Mouse (Mus musculus): ENCODE results near the gene Atf7. TPM values are rescaled to one million over a fixed set of nuclear protein-coding genes. Genes with fewer than 3 reads are reported as not detected.

The Atf7 gene
- polyA plus RNA-seq, 1 experiment from 2014 or later = 40.6 TPM

DNA sequence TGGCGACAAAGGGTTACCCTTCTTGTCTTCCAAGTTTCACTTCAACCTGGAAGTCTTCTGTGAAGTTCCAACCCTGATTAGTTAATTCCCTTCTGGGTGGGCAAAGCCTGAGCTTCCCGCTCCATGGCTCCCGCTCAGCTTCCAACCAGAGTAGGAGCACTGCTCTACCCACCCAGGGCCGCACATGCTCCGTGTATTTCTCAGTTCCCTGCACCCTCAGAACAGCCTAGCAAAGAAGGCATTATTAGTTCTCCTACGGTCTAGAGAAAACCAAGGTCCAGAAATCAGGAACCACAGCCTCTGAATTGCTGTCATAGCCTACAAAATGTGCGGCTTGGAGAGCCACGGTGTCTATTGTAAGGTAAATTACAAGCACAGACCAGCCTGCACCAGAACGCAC is 115.2 kb downstream of the Atf7 start:
- Histone ChIP-seq H3K9ac (ENCODE audit: low read length) (peak overlapping the region; percentile 76), H3K4me2 (ENCODE audit: low read depth, low read length) (peak overlapping the region; percentile 95), H3K27ac (ENCODE audit: low read length) (peak overlapping the region; percentile 85), H3K36me3 (ENCODE audit: control insufficient read depth, insufficient read depth, low read length) (no peaks in the 10 kb centered on the region), H3K4me3 (replicated peaks; ENCODE audit: low read length) (peak overlapping the region; percentile 70), H3K9me3 (replicated peaks; ENCODE audit: control insufficient read depth, low read length) (no peaks in the 10 kb centered on the region), H3K27me3 (ENCODE audit: control insufficient read depth, insufficient read depth, low read length) (no peaks in the 10 kb centered on the region), H3K4me1 (ENCODE audit: control insufficient read depth, insufficient read depth, low read length) (peaks cover 28% of the 10 kb centered on the region)
- 6% methylated on average over 9 of the region's 9 CpGs for WGBS
- peak; percentile 41; the same call in 1 of the 2 replicates for ATAC-seq (ENCODE audit: insufficient read depth, low FRiP score)

DNA sequence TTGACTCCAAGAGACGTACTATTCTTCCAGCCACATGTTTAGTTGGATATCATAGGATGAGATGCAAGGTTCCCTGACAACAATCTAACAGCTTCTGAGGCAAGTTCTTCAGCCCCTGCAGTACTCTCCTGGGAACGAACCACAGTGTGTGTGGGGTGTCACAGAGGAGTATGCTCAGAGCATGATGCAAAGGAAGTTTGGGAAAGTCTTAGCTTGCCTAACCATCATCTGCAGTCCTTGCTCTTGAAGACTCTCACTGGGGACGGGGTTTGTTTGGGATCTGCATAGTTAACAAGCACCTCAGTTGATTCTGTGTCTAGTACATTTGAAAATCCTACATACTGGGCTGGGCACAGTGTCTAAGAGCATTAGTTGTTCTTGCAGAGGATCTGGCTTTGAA is 116.9 kb downstream of the Atf7 start:
- Histone ChIP-seq H3K27me3 (ENCODE audit: control insufficient read depth, insufficient read depth, low read length) (no peaks in the 10 kb centered on the region), H3K4me2 (ENCODE audit: low read depth, low read length) (no peak overlapping the region), H3K4me3 (replicated peaks; ENCODE audit: low read length) (no peak overlapping the region), H3K9ac (ENCODE audit: low read length) (no peak overlapping the region), H3K9me3 (replicated peaks; ENCODE audit: control insufficient read depth, low read length) (no peaks in the 10 kb centered on the region), H3K27ac (ENCODE audit: low read length) (no peak overlapping the region), H3K4me1 (ENCODE audit: control insufficient read depth, insufficient read depth, low read length) (peaks cover 28% of the 10 kb centered on the region), H3K36me3 (ENCODE audit: control insufficient read depth, insufficient read depth, low read length) (no peaks in the 10 kb centered on the region; the same call in 1 of the 2 replicates)
- ATAC-seq (ENCODE audit: insufficient read depth, low FRiP score) = no peak
- 78% methylated on average over 3 of the region's 3 CpGs for WGBS

DNA sequence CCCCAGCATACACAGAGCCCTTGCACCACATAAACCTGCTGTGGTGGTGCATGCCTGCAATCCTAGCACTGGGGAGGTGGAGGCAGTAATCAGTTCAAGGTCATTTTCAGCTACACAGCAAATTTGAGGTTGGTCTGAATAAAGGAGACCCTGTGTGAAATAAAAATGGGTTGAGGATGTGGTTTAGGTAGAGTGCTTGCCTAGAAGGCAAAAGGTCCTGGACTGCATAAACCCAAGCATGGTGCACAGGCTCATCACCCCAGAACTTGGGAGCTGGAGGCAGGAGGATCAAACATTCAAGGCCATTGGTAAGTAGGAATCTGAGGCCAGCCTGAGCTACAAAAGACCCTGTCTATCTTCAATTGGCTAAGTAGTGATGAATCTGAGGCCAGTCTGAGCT is 117.7 kb downstream of the Atf7 start:
- H3K4me1 ChIP-seq (ENCODE audit: control insufficient read depth, insufficient read depth, low read length) = peaks cover 27% of the 10 kb centered on the region
- H3K36me3 ChIP-seq (ENCODE audit: control insufficient read depth, insufficient read depth, low read length) = no peaks in the 10 kb centered on the region; the same call in 1 of the 2 replicates
- no peaks in the 10 kb centered on the region for H3K9me3 ChIP-seq (replicated peaks; ENCODE audit: control insufficient read depth, low read length)
- H3K4me3 ChIP-seq (replicated peaks; ENCODE audit: low read length) = no peak overlapping the region
- no peak overlapping the region for H3K9ac ChIP-seq (ENCODE audit: low read length)
- H3K4me2 ChIP-seq (ENCODE audit: low read depth, low read length) = no peak overlapping the region
- no peak overlapping the region for H3K27ac ChIP-seq (ENCODE audit: low read length)
- no peaks in the 10 kb centered on the region for H3K27me3 ChIP-seq (ENCODE audit: control insufficient read depth, insufficient read depth, low read length)
- ATAC-seq (ENCODE audit: insufficient read depth, low FRiP score) = no peak

DNA sequence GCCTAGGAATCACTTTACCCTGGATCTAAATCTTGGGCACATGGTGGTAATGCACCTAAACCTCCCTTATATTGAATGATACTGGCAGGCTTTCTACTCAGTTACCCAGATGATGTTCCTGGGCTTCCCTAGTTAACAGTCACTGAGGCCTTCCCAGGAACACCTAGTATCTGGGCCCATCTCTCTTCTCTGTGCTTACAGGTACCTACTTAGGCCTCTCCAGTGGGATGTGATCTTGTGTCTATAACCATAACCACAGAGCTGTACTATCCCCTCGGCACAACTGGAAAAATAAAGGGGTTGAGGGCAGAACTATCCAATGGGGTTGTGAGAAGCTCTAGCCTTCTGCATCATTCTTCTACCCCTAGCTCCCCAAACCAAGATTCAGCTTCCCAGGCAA is 118.4 kb downstream of the Atf7 start:
- peaks cover 5% of the 10 kb centered on the region for H3K36me3 ChIP-seq (ENCODE audit: control insufficient read depth, insufficient read depth, low read length)
- no peaks in the 10 kb centered on the region for H3K27me3 ChIP-seq (ENCODE audit: control insufficient read depth, insufficient read depth, low read length)
- no peaks in the 10 kb centered on the region for H3K9me3 ChIP-seq (replicated peaks; ENCODE audit: control insufficient read depth, low read length)
- no peak overlapping the region for H3K27ac ChIP-seq (ENCODE audit: low read length)
- H3K9ac ChIP-seq (ENCODE audit: low read length) = no peak overlapping the region
- ATAC-seq (ENCODE audit: insufficient read depth, low FRiP score) = no peak
- H3K4me2 ChIP-seq (ENCODE audit: low read depth, low read length) = no peak overlapping the region
- peaks cover 20% of the 10 kb centered on the region for H3K4me1 ChIP-seq (ENCODE audit: control insufficient read depth, insufficient read depth, low read length)
- H3K4me3 ChIP-seq (replicated peaks; ENCODE audit: low read length) = no peak overlapping the region
- 88% methylated on average over 1 of the region's 1 CpGs for WGBS

DNA sequence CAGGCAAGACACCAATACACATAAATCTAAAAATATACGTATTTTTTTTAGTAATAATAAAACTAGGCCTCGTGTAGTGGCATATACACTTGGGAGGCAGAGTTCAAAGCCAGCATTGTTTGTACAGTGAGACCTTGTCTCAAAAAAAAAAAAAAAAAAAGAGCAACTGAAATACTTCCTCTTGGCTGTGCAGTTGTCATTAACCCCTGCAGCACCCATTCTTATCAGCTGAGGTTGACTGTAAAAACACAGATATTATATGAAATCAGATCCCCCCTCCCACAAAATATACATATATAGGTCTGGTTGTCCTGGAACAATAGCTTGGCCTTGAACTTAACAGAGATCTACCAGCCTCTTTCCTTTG is 118.8 kb downstream of the Atf7 start:
- 29% methylated on average over 2 of the region's 2 CpGs for WGBS
- H3K4me2 ChIP-seq (ENCODE audit: low read depth, low read length) = no peak overlapping the region
- H3K4me1 ChIP-seq (ENCODE audit: control insufficient read depth, insufficient read depth, low read length) = peaks cover 15% of the 10 kb centered on the region
- H3K4me3 ChIP-seq (replicated peaks; ENCODE audit: low read length) = no peak overlapping the region
- H3K9ac ChIP-seq (ENCODE audit: low read length) = no peak overlapping the region
- no peaks in the 10 kb centered on the region for H3K9me3 ChIP-seq (replicated peaks; ENCODE audit: control insufficient read depth, low read length)
- H3K27me3 ChIP-seq (ENCODE audit: control insufficient read depth, insufficient read depth, low read length) = no peaks in the 10 kb centered on the region
- no peak overlapping the region for H3K27ac ChIP-seq (ENCODE audit: low read length)
- peaks cover 9% of the 10 kb centered on the region for H3K36me3 ChIP-seq (ENCODE audit: control insufficient read depth, insufficient read depth, low read length)
- ATAC-seq (ENCODE audit: insufficient read depth, low FRiP score) = no peak

DNA sequence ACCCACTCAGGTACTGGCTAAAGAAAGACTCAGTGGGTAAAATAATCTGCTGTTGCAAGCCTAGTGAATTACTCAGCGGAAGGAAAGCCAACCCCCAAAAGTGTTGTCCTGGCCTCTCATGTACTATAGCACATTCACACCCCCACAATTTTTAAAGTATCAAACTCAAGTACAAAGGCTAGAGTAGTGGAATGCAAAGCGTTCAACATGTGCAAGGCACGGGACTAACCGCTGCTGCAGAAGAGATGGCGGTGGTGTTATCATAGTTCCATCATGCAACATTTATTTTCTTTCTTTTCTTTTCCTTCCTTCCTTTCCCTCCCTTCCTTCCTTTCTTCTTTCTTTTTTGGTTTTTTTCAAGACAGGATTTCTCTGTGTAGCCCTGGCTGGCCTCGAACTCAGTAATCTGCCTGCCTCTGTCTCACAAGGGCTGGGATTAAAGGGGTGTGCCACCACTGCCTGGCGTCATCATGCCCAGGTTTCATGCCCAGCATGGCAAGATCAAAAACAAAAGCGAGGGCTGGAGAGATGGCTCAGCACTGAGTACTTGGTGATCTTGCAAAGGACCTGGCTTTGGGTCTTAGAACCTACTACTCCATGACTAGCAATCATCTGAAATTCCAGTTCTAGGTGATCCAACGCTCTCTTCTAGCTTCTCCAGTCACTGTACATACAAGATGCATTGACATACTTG is 119.3 kb downstream of the Atf7 start:
- H3K4me2 ChIP-seq (ENCODE audit: low read depth, low read length) = no peak overlapping the region
- no peak for ATAC-seq (ENCODE audit: insufficient read depth, low FRiP score)
- 76% methylated on average over 9 of the region's 9 CpGs for WGBS
- no peak overlapping the region for H3K27ac ChIP-seq (ENCODE audit: low read length)
- no peak overlapping the region for H3K9ac ChIP-seq (ENCODE audit: low read length)
- H3K4me1 ChIP-seq (ENCODE audit: control insufficient read depth, insufficient read depth, low read length) = peaks cover 10% of the 10 kb centered on the region; the same call in 1 of the 2 replicates
- no peaks in the 10 kb centered on the region for H3K27me3 ChIP-seq (ENCODE audit: control insufficient read depth, insufficient read depth, low read length)
- no peak overlapping the region for H3K4me3 ChIP-seq (replicated peaks; ENCODE audit: low read length)
- H3K36me3 ChIP-seq (ENCODE audit: control insufficient read depth, insufficient read depth, low read length) = peaks cover 14% of the 10 kb centered on the region
- no peaks in the 10 kb centered on the region for H3K9me3 ChIP-seq (replicated peaks; ENCODE audit: control insufficient read depth, low read length)

DNA sequence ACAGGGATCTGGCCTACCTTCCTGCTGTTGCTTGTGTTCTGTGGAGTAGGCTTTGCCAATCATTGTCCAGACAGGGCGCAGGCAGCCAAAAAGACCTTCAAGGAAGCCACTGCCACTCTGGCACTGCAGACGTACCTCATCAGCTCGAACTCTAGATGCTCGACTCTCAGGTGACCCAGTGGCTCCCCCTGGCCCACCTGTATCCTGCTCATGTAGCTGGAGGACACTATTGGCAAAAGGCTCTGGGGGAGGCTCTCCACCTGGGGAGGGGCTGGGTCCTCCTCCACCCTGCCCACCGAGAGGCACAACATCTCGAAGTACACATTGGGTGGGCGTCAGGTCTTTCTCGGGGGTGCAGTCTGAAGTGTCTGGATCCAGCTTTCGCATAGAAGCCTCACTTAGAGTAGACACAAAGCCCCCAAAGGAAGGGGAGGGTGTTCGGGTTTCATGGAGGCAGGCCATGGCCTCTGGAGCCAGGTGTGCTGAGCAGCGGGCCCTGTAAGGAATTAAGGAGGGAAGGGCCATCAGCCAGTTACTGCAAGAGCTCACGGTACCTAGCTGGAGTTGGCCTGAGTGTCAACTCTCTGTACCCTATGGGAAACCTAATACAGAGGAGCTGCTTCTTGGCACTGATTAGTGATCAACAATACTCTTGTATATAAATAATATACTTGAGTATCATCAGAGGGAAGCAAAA is 120.0 kb downstream of the Atf7 start:
- Histone ChIP-seq H3K4me3 (replicated peaks; ENCODE audit: low read length) (no peak overlapping the region), H3K36me3 (ENCODE audit: control insufficient read depth, insufficient read depth, low read length) (peaks cover 17% of the 10 kb centered on the region), H3K27me3 (ENCODE audit: control insufficient read depth, insufficient read depth, low read length) (no peaks in the 10 kb centered on the region), H3K4me1 (ENCODE audit: control insufficient read depth, insufficient read depth, low read length) (peaks cover 7% of the 10 kb centered on the region; the same call in 1 of the 2 replicates), H3K9ac (ENCODE audit: low read length) (no peak overlapping the region), H3K27ac (ENCODE audit: low read length) (no peak overlapping the region), H3K9me3 (replicated peaks; ENCODE audit: control insufficient read depth, low read length) (no peaks in the 10 kb centered on the region), H3K4me2 (ENCODE audit: low read depth, low read length) (no peak overlapping the region)
- WGBS = 62% methylated on average over 12 of the region's 12 CpGs
- ATAC-seq (ENCODE audit: insufficient read depth, low FRiP score) = no peak

DNA sequence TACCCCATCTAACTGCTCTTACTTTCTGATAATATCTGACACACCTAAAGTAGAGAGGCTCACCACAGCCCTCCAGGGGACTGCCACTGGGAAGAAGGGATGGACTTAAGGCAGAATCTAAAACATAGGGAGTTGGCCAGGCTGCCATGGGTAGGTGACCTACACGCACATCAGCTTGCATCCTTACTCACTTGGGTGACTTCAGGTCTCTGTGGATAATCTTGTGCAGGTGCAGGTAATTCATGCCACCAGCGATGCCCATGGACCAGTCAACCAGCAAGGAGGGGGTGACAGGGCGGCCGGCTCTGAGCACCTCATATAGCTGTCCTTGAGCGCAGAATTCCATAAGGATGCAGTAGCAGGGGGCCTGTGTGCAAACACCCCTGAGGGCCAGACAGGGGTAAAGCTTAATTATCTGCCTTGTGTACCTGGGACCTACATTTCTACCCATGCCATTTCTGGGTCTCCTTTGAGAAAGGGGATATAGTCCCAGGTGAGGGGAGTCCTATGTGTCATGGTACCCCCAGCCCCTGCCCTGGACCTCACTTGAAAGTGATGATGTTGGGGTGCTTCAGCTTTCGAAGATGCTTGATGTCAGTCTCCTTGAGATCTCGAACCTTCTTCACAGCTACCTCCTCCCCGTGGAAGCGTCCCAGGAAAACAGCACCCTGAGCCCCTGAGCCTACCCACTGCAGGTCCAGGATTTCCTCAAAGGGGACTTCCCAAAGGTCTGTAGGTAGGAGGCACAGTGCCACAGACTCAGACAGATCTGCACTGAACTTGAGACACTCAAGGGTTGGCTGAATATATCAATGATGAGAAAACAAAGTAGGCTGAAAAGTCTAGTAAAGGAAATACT is 121.1 kb downstream of the Atf7 start:
- no peaks in the 10 kb centered on the region for H3K4me1 ChIP-seq (ENCODE audit: control insufficient read depth, insufficient read depth, low read length)
- H3K9me3 ChIP-seq (replicated peaks; ENCODE audit: control insufficient read depth, low read length) = no peaks in the 10 kb centered on the region
- no peak overlapping the region for H3K27ac ChIP-seq (ENCODE audit: low read length)
- no peaks in the 10 kb centered on the region for H3K27me3 ChIP-seq (ENCODE audit: control insufficient read depth, insufficient read depth, low read length)
- H3K4me3 ChIP-seq (replicated peaks; ENCODE audit: low read length) = no peak overlapping the region
- H3K9ac ChIP-seq (ENCODE audit: low read length) = no peak overlapping the region
- no peak for ATAC-seq (ENCODE audit: insufficient read depth, low FRiP score)
- peaks cover 26% of the 10 kb centered on the region for H3K36me3 ChIP-seq (ENCODE audit: control insufficient read depth, insufficient read depth, low read length)
- H3K4me2 ChIP-seq (ENCODE audit: low read depth, low read length) = no peak overlapping the region
- WGBS = 86% methylated on average over 9 of the region's 9 CpGs

DNA sequence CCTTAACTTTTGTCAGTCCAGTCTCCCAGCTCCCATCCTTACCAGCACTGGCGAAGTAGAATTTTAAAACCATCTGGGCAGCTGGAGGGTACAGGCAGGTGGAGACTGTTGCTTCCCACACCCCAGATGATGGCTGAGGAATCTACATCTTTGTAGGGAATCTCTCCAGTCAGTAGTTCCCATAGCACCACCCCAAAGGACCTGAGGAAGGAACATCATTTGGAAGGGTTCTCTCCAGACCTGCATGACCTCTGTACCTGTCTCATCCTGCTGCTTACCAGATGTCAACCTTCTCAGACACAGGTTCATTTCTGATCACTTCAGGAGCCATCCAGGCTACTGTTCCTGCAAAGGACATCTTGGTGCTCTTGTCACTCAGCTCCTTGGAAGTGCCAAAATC is 121.8 kb downstream of the Atf7 start, which contains the start of gene Gm10337:
TSS of gene Gm10337 (plus strand) at position 276 of the 400 bp plus-strand sequence.
- no peak for ATAC-seq (ENCODE audit: insufficient read depth, low FRiP score)
- Histone ChIP-seq H3K9me3 (replicated peaks; ENCODE audit: control insufficient read depth, low read length) (no peaks in the 10 kb centered on the region), H3K4me1 (ENCODE audit: control insufficient read depth, insufficient read depth, low read length) (no peaks in the 10 kb centered on the region), H3K4me2 (ENCODE audit: low read depth, low read length) (no peak within 1 kb of the TSS), H3K27ac (ENCODE audit: low read length) (no peak within 1 kb of the TSS), H3K4me3 (replicated peaks; ENCODE audit: low read length) (no peak within 1 kb of the TSS), H3K9ac (ENCODE audit: low read length) (no peak within 1 kb of the TSS), H3K36me3 (ENCODE audit: control insufficient read depth, insufficient read depth, low read length) (peaks cover 26% of the 10 kb centered on the region), H3K27me3 (ENCODE audit: control insufficient read depth, insufficient read depth, low read length) (no peaks in the 10 kb centered on the region)
- WGBS = 77% methylated on average over 1 of the region's 1 CpGs
